Mouse (Mus musculus) forebrain, postnatal 0 days (tissue): ENCODE data around the gene Bet1l. TPM values are rescaled to one million over a fixed set of nuclear protein-coding genes. Genes with fewer than 3 reads are reported as not detected.
A peak's percentile ranks its signal among the peaks of the same experiment; 100 is the strongest.

ENCODE experiments used
- ATAC-seq: fragments of 200-750 bp; cut with Nextera tagmentation; 2 replicates; pipeline ENCODE4 v1.8.0; 2017; ENCODE audit warnings: mild to moderate bottlenecking, moderate library complexity
- DNase-seq: peaks from one replicate; pipeline ENCODE4 v3.0.0-alpha.2; 2015
- H3K27ac ChIP-seq: fragments of 300-500 bp; sonication (generic); 2 replicates; pipeline ENCODE4 v1.5.1; 2014; ENCODE audit warnings: low read depth, mild to moderate bottlenecking, antibody characterized with exemption, low read length, moderate library complexity, mixed read lengths
- H3K27me3 ChIP-seq: fragments of 300-500 bp; sonication (generic); 2 replicates; pipeline ENCODE4 v1.6.1; 2014; ENCODE audit warnings: mild to moderate bottlenecking, low read length, mixed read lengths; ENCODE audit not compliant: insufficient read depth
- H3K36me3 ChIP-seq: fragments of 300-500 bp; sonication (generic); 2 replicates; pipeline ENCODE4 v1.6.1; 2014; ENCODE audit warnings: mild to moderate bottlenecking, moderate library complexity; ENCODE audit not compliant: insufficient read depth
- H3K4me1 ChIP-seq: fragments of 300-500 bp; sonication (generic); 2 replicates; pipeline ENCODE4 v1.6.1; 2014; ENCODE audit warnings: antibody characterized with exemption; ENCODE audit not compliant: insufficient read depth
- H3K4me2 ChIP-seq: fragments of 300-500 bp; sonication (generic); 2 replicates; pipeline ENCODE4 v1.6.1; 2014; ENCODE audit warnings: low read depth, mild to moderate bottlenecking, moderate library complexity
- H3K4me3 ChIP-seq: fragments of 300-500 bp; sonication (generic); 2 replicates; pipeline ENCODE4 v1.5.1; 2014; ENCODE audit warnings: low read depth, low read length, mixed read lengths
- H3K9ac ChIP-seq: fragments of 300-500 bp; sonication (generic); 2 replicates; pipeline ENCODE4 v1.6.1; 2014; ENCODE audit warnings: mild to moderate bottlenecking
- H3K9me3 ChIP-seq: fragments of 300-500 bp; sonication (generic); 2 replicates; pipeline ENCODE4 v1.6.1; 2016; ENCODE audit warnings: low read length
- CTCF ChIP-seq: sonication (generic); IDR thresholded peaks from 2 replicates; pipeline ENCODE4 v1.5.1; 2016; ENCODE audit warnings: antibody characterized with exemption, control low read depth, low read depth
- WGBS: fragments of 180-500 bp; shearing (Covaris S2); extraction: QIAGEN DNeasy Blood & Tissue Kit; methylation state at CpG from one replicate; pipeline ENCODE4 v1.1.7; 2014; 5-methylcytosine and 5-hydroxymethylcytosine counted together
- polyA plus RNA-seq: library from polyadenylated mRNA; unstranded; fragments of >200 nt; fragmentation: Nextera tagmentation; extraction: Ambion mirVana; gene quantifications from 2 replicates; pipeline ENCODE4 v1.2.1, GENCODE M21; 2015
- total RNA-seq: library from RNA; depleted of rRNA; stranded (reverse); fragments of >200 nt; gene quantifications from 2 replicates; pipeline ENCODE4 v1.2.3, GENCODE M21; 2014; rRNA removed

Bet1l gene
- total RNA-seq, result 30.8 and 34.5 TPM in 2 replicates
- polyA plus RNA-seq, result 48.8 and 58.0 TPM in 2 replicates

- 36% methylated on average over 40 of the region's 40 CpGs for WGBS
- peak within 1 kb of the TSS; percentile 87 for H3K9ac ChIP-seq
- ATAC-seq (peak; percentile 30), DNase-seq (peak; percentile 11)
- no peaks in the 10 kb centered on the region for H3K27me3 ChIP-seq
- no peak for TF ChIP-seq CTCF
- peak within 1 kb of the TSS; percentile 80 for H3K4me2 ChIP-seq
- peak within 1 kb of the TSS; percentile 59 for H3K4me3 ChIP-seq
- peak within 1 kb of the TSS; percentile 92 for H3K27ac ChIP-seq
- peaks cover 21% of the 10 kb centered on the region for H3K4me1 ChIP-seq
- H3K9me3 ChIP-seq, result no peaks in the 10 kb centered on the region
- H3K36me3 ChIP-seq, result peaks cover 57% of the 10 kb centered on the region
Measured at GRCm38 (mm10) chr7:140857550-140858505, at the start of gene Bet1l. Gene Bet1l, minus strand, starts transcription at chr7:140857577.

GRCm38 (mm10) chr7:140907131-140907530 is 49.8 kb upstream of the Bet1l start:
- Histone ChIP-seq H3K4me1 (no peaks in the 10 kb centered on the region), H3K4me2 (no peak overlapping the region), H3K9me3 (no peaks in the 10 kb centered on the region), H3K27me3 (no peaks in the 10 kb centered on the region), H3K9ac (no peak overlapping the region), H3K36me3 (no peaks in the 10 kb centered on the region), H3K4me3 (no peak overlapping the region), H3K27ac (no peak overlapping the region)
- DNase-seq (no peak), ATAC-seq (no peak)
- TF ChIP-seq CTCF, result no peak
- 86% methylated on average over 13 of the region's 13 CpGs for WGBS

GRCm38 (mm10) chr7:140905642-140906081 is 48.3 kb upstream of the Bet1l start:
- WGBS, result 91% methylated on average over 2 of the region's 2 CpGs
- Histone ChIP-seq H3K4me2 (no peak overlapping the region), H3K27me3 (no peaks in the 10 kb centered on the region), H3K4me1 (no peaks in the 10 kb centered on the region), H3K9me3 (no peaks in the 10 kb centered on the region), H3K36me3 (no peaks in the 10 kb centered on the region), H3K9ac (no peak overlapping the region), H3K27ac (no peak overlapping the region), H3K4me3 (no peak overlapping the region)
- no peak for TF ChIP-seq CTCF
- ATAC-seq, result no peak
- no peak for DNase-seq

GRCm38 (mm10) chr7:140903212-140903611 is 45.8 kb upstream of the Bet1l start:
- peaks cover 12% of the 10 kb centered on the region for H3K36me3 ChIP-seq

GRCm38 (mm10) chr7:140902036-140902875 is 44.9 kb upstream of the Bet1l start:
- no peak for TF ChIP-seq CTCF
- no peak for ATAC-seq
- H3K27me3 ChIP-seq, result no peaks in the 10 kb centered on the region
- no peak overlapping the region for H3K4me2 ChIP-seq
- no peaks in the 10 kb centered on the region for H3K4me1 ChIP-seq
- peaks cover 21% of the 10 kb centered on the region for H3K36me3 ChIP-seq
- H3K9ac ChIP-seq, result no peak overlapping the region
- H3K9me3 ChIP-seq, result no peaks in the 10 kb centered on the region
- 74% methylated on average over 15 of the region's 15 CpGs for WGBS
- no peak overlapping the region for H3K4me3 ChIP-seq
- DNase-seq, result no peak
- no peak overlapping the region for H3K27ac ChIP-seq

More at GRCm38 (mm10) chr7:140903212-140903611, 45.8 kb upstream of the Bet1l start:
- WGBS, result 20% methylated on average over 13 of the region's 13 CpGs
- ATAC-seq (peak; percentile 45), DNase-seq (peak; percentile 70)
- Histone ChIP-seq H3K4me1 (no peaks in the 10 kb centered on the region), H3K9ac (no peak overlapping the region; the same call in 1 of the 2 replicates), H3K27ac (no peak overlapping the region), H3K4me2 (no peak overlapping the region), H3K27me3 (no peaks in the 10 kb centered on the region), H3K9me3 (no peaks in the 10 kb centered on the region), H3K4me3 (no peak overlapping the region)
- peak; percentile 90 for TF ChIP-seq CTCF

GRCm38 (mm10) chr7:140900220-140900619 is 42.8 kb upstream of the Bet1l start, which contains the start of gene Cox8b:
Gene Cox8b, minus strand, starts transcription at chr7:140900446.
- no peaks in the 10 kb centered on the region for H3K4me1 ChIP-seq
- H3K4me2 ChIP-seq, result no peak within 1 kb of the TSS
- 79% methylated on average over 10 of the region's 10 CpGs for WGBS
- H3K9ac ChIP-seq, result no peak within 1 kb of the TSS
- TF ChIP-seq CTCF, result no peak
- H3K27me3 ChIP-seq, result no peaks in the 10 kb centered on the region
- DNase-seq, result no peak
- peaks cover 39% of the 10 kb centered on the region for H3K36me3 ChIP-seq
- H3K4me3 ChIP-seq, result no peak within 1 kb of the TSS
- ATAC-seq, result no peak
- H3K27ac ChIP-seq, result no peak within 1 kb of the TSS
- H3K9me3 ChIP-seq, result no peaks in the 10 kb centered on the region
